Mouse (Mus musculus): ENCODE results near the gene Nutf2.

DNA sequence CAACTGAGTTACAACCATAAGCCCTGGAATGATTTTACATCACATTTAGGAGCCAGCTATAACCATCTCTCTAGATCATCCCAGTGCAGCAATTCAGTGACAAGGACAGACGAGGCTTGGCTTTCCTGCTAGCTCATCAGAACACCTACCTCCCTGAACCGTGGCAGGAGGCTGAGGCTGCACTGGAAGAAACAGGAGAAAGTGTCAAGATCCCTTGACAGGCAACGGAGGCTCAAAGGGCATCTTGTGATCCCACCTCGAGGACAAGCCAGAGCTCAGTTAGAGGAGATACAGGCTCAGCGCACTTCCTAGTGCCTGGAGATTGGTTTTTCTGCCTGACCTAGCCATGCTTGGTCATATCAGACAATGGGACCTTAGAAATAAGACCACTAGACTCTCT is 47.9 kb upstream of the Nutf2 start:
- TF ChIP-seq CTCF (IDR thresholded peaks at IDR 0.05; ENCODE audit: extremely low read depth, insufficient read length, insufficient replicate concordance, low read depth, low read length) (no peak), POLR2A (IDR thresholded peaks at IDR 0.05; ENCODE audit: low read depth, low read length) (no peak)

All from small intestine, adult 2 months (tissue).